Mouse (Mus musculus): ENCODE data around the gene Otub2.

Gene Otub2

DNA sequence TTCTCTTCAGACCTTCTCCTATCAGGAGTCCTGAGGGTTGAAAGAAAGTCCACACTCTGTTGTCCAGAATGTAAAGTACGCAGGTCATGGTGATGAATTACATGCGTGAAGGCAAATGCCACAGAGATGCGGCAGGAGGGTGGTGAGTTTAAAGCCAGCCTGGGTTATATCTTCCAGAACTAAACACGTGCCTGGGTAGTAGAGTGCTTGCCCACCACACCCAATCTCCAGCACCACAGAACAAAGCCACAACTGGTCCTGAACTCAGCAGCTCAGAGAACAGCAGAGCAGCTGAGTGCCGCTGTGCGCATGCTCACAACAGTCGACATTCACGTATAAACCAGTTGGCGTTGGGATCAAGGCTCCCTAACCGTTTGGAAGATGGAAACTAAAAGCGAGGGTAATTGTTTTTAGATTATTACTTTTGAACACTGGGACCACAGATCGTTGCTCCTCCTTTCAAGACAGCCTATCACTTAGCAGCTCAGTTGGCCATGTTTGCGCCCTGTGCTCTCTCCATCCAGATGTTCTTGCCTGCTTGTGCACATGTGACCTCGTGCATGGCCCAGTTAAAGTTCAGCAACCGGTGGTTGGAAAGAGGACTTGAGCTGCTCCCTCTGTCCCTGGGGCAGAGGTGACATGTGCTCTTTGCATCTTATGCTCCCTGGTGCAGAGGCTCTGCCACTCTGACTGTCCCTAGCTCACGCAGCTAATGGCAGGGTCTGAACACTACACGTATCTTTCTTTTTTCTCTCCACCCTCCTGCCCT, 26.8 kb upstream of the Otub2 start:
- H3K36me3 ChIP-seq (ENCODE audit: control insufficient read depth, insufficient read depth, low read length, poor library complexity, severe bottlenecking) = no peaks in the 10 kb centered on the region
- H3K27me3 ChIP-seq (ENCODE audit: control insufficient read depth, insufficient read depth, low read length, poor library complexity, severe bottlenecking) = no peaks in the 10 kb centered on the region
- no peak for DNase-seq (ENCODE audit: low read depth, low spot score)

DNA sequence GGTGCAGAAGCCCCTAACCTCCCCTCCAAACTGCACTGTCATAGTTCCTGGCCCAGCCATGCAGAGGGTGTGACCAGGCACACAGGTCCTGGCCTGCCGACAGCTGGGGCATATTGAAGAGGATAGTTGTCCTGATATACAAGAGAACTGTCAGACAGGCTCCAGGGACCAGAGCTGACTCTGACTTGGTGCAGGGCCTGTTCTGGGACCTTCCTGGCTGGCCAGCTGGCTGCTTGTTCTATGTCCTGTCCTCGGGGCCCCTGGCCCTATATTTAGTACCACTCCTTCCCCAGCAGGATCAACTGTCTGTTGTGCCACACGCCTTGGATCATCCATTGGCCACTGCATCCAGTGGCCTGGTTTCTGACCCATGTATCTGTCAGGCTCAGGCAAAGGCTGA, 26.1 kb upstream of the Otub2 start:
- no peak for DNase-seq (ENCODE audit: low read depth, low spot score)
- H3K27me3 ChIP-seq (ENCODE audit: control insufficient read depth, insufficient read depth, low read length, poor library complexity, severe bottlenecking) = no peaks in the 10 kb centered on the region
- no peaks in the 10 kb centered on the region for H3K36me3 ChIP-seq (ENCODE audit: control insufficient read depth, insufficient read depth, low read length, poor library complexity, severe bottlenecking)

DNA sequence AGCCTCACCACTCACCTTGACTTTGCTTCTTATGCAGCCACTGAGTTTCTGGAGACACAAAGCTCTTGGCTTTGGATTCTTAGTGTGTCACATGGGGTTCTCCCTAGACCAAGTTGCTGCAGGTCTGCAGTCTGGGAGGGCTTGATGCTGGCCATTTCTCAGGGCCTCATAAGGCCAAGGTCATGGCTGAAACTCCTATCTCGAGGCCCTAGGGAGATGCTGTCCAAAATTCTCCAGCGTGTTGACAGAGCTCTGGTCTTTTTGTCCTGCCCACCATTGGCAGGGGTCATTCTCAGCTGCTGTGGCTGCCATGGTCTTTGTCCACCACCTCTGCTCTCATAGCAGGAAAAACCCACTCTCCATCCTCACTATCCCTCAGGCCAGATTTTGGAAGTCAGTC, 21.3 kb upstream of the Otub2 start:
- H3K36me3 ChIP-seq (ENCODE audit: control insufficient read depth, insufficient read depth, low read length, poor library complexity, severe bottlenecking) = no peaks in the 10 kb centered on the region
- DNase-seq (ENCODE audit: low read depth, low spot score) = no peak
- H3K27me3 ChIP-seq (ENCODE audit: control insufficient read depth, insufficient read depth, low read length, poor library complexity, severe bottlenecking) = no peaks in the 10 kb centered on the region

DNA sequence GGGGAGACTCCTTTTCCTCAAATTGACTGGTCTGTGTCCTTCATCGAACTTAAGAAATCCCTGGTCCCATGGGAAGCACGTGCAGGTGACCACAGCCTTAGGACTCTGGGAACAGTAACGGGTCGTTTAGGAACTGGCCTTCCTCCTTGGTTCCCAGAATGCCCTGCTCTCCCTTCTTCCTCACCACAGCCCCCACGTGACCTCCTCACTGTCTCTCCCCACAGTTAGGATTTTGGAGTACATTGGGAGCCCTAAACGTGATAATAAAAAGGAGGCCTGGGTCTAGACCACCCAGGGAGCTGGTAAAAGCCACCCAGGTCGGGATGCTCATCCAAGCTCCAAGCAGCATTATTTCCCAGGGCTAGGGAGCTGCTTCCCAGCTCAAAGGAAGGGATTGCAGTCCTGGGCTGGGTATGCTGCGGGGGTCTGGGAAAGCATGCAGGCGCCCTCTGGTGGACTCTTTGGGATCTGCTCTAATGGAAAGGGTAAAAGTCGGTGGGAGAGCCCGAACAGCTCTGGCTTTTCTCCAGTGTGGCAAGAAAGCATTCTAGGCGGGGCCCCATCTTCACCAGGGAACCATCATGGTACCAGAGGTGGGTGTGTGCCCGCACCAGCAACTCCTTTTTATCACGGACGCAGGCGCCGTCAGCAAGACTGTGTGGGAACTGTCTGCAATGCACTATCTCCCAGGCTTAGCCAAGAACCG, 20.7 kb upstream of the Otub2 start:
- peak; percentile 72 for DNase-seq (ENCODE audit: low read depth, low spot score)
- Histone ChIP-seq H3K36me3 (ENCODE audit: control insufficient read depth, insufficient read depth, low read length, poor library complexity, severe bottlenecking) (no peaks in the 10 kb centered on the region), H3K27me3 (ENCODE audit: control insufficient read depth, insufficient read depth, low read length, poor library complexity, severe bottlenecking) (no peaks in the 10 kb centered on the region)

DNA sequence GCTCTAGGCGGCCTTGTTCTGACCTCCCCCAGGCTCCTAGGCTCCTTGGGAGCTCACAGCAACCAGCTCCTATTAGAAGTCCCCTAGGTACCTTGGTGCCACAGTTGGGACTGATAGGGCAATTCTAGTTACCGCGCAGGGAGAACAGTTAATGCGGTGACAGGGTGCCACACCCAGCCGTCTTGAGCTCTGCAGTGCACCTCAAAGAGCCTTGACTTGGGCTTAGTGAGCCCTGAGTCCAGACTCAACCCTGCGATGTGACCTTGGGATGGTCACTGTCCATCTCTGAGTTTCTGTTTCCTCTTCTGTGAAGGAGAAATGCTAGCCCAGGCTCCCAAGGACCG, 20.2 kb upstream of the Otub2 start:
- no peak for DNase-seq (ENCODE audit: low read depth, low spot score)
- no peaks in the 10 kb centered on the region for H3K27me3 ChIP-seq (ENCODE audit: control insufficient read depth, insufficient read depth, low read length, poor library complexity, severe bottlenecking)
- H3K36me3 ChIP-seq (ENCODE audit: control insufficient read depth, insufficient read depth, low read length, poor library complexity, severe bottlenecking) = no peaks in the 10 kb centered on the region

DNA sequence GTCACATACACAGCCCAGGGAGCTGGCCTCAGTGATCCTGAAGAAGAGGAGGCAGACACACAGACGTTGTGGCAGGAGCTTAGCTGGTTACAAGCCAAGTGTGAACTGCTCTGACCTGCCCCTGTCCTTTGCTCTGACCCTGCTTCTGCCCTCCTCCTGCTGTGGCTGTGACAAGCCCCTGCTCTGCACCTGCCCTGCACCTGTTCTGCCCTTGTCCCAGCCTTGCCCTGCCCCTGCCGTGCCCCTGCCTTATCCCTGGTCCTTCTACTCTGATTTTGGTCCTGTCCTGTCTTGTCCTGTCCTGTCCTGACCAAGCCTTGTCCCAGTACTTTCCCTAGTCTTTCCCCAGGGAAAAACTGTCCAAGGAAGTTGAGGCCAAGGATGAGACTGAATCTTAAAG, 19.7 kb upstream of the Otub2 start:
- no peak for DNase-seq (ENCODE audit: low read depth, low spot score)

DNA sequence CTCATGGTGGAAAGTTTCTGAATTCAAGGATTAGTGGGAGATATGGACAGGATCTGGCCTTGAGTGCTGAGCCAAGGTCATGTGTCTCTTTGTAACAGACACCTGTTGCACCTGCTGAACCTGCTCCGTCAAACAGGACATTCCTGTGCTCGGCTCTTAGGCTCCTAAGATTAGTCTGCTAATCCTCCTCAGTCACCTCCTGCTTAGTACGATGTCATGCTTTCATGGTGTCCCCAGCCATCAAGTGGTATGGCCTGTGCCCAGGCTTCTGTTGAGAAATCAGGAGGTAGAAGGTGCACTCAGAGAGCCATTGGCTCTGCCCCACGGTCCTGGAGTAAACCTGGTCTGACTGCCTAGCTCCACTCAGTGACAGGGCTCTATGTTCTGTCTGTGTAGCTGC, 17.6 kb upstream of the Otub2 start:
- no peak for DNase-seq (ENCODE audit: low read depth, low spot score)
- H3K36me3 ChIP-seq (ENCODE audit: control insufficient read depth, insufficient read depth, low read length, poor library complexity, severe bottlenecking) = no peaks in the 10 kb centered on the region
- H3K27me3 ChIP-seq (ENCODE audit: control insufficient read depth, insufficient read depth, low read length, poor library complexity, severe bottlenecking) = no peaks in the 10 kb centered on the region

More for the DNA sequence above, 19.7 kb upstream of the Otub2 start:
- Histone ChIP-seq H3K36me3 (ENCODE audit: control insufficient read depth, insufficient read depth, low read length, poor library complexity, severe bottlenecking) (no peaks in the 10 kb centered on the region), H3K27me3 (ENCODE audit: control insufficient read depth, insufficient read depth, low read length, poor library complexity, severe bottlenecking) (no peaks in the 10 kb centered on the region)

DNA sequence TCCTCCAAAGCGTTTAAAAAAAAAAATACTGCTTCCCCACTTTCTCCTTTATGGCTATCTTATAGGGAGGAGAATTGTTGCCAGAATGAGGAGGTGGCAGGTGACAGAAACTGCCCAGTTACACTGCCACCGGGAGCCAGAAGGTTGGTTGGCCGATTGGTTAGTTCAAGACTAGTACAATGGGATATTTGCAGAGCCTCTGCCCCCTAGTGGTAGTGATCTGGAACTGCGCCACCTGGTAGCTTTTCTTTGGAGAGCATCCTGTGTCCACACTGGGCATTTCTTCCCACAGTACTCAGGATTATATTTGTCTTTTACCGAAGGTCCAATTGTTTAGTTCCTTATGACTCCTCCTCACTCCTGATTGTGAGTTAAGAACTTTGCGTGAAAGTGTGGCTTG, 16.8 kb upstream of the Otub2 start:
- H3K36me3 ChIP-seq (ENCODE audit: control insufficient read depth, insufficient read depth, low read length, poor library complexity, severe bottlenecking) = no peaks in the 10 kb centered on the region

DNA sequence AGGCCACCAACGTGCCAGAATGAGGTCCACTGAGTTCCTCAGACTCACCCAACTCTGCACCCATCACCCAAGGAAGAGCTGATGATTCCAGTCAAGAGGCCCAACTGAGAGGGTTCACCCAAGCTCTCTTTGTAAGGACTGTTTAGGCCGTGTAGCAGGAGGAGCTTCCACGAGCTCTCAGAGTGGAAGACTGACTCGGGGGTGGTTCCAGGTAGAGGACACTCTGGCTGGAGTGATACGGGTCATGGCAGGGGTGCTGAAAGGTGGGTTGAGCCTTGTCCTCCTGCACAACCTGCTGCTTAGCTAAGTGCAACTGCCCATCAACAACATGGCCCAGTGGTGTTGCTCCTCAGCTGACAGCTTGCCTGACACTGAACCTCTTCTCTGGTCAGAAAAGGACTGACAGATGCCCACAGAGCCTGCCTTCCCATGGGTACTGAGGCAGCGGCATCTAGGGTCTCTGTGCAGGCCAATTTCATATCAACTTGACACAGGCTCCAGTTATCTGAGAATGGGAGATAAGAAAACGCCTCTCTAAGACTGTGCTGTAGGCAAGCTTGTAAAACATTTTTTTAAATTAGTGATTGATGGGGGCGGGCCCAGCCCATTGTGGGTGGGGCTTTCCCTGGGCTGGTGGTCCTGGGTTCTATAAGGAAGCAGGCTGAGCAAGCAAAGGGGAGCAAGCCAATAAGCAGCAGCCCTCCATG, 14.8 kb upstream of the Otub2 start:
- Histone ChIP-seq H3K27me3 (ENCODE audit: control insufficient read depth, insufficient read depth, low read length, poor library complexity, severe bottlenecking) (no peaks in the 10 kb centered on the region), H3K36me3 (ENCODE audit: control insufficient read depth, insufficient read depth, low read length, poor library complexity, severe bottlenecking) (no peaks in the 10 kb centered on the region)
- no peak for DNase-seq (ENCODE audit: low read depth, low spot score)

More for the DNA sequence above, 16.8 kb upstream of the Otub2 start:
- DNase-seq (ENCODE audit: low read depth, low spot score) = peak; percentile 73
- H3K27me3 ChIP-seq (ENCODE audit: control insufficient read depth, insufficient read depth, low read length, poor library complexity, severe bottlenecking) = no peaks in the 10 kb centered on the region

DNA sequence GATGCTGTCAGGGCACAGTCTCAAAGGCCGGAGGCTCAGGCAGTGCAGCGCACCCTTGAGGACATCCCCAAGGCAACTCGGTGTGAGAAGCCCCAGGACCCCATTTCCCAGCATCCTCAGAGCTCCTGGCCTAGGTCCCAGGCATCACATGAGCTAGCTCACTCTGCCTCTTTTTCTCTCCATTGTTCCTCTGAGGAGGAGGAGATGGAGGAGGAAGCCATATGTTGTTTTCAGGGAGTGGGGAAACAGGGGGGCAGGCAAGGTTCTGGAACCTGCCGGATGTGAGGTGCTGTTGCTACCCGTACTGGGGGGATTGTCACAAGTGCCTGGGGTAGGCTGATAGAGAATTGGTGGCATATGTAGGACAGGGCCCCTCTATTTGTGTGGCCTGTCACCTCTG, 12.4 kb upstream of the Otub2 start:
- no peaks in the 10 kb centered on the region for H3K36me3 ChIP-seq (ENCODE audit: control insufficient read depth, insufficient read depth, low read length, poor library complexity, severe bottlenecking)
- no peak for DNase-seq (ENCODE audit: low read depth, low spot score)
- H3K27me3 ChIP-seq (ENCODE audit: control insufficient read depth, insufficient read depth, low read length, poor library complexity, severe bottlenecking) = no peaks in the 10 kb centered on the region

DNA sequence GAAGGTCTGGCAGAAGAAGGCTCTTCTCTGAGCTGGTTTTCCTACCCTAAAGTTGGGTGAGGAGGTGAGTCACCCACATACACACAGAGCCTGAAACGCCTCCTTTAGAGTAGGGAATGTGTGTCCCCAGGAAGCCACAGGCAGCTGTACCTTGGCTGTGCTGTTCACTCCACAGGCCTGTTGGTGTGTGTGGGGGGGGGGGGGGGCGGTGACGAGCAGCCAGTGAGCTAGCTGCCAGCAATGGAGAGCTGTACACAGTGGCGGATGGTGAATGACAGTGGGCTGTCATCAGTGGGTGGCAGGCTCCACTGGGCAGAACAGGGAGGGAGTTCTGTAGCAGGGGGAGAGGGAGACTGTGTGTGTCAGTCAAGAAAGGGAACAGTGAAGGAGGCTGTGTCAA, 11.7 kb upstream of the Otub2 start:
- Histone ChIP-seq H3K36me3 (ENCODE audit: control insufficient read depth, insufficient read depth, low read length, poor library complexity, severe bottlenecking) (no peaks in the 10 kb centered on the region), H3K27me3 (ENCODE audit: control insufficient read depth, insufficient read depth, low read length, poor library complexity, severe bottlenecking) (no peaks in the 10 kb centered on the region)
- no peak for DNase-seq (ENCODE audit: low read depth, low spot score)

DNA sequence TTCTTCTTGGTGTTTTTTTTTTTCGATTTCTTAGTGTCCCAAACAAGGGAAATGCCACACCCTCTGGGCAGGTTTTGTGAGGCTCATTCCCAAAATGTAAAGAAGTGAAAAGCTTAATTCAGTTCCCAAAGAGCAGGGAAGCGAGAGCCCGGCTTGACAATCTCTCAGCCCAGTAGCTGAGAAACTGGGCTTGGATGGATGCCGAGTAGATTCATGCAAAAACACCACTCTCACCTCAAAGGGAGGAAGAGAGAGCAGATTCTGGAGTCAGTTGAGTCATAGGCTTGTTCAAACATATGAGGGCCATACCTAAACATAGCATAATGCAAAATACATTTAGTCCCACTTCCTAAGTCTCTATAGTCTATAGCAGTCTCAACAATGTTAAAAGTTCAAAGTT, 8.3 kb upstream of the Otub2 start:
- DNase-seq (ENCODE audit: low read depth, low spot score) = no peak
- Histone ChIP-seq H3K36me3 (ENCODE audit: control insufficient read depth, insufficient read depth, low read length, poor library complexity, severe bottlenecking) (no peaks in the 10 kb centered on the region), H3K27me3 (ENCODE audit: control insufficient read depth, insufficient read depth, low read length, poor library complexity, severe bottlenecking) (no peaks in the 10 kb centered on the region)

DNA sequence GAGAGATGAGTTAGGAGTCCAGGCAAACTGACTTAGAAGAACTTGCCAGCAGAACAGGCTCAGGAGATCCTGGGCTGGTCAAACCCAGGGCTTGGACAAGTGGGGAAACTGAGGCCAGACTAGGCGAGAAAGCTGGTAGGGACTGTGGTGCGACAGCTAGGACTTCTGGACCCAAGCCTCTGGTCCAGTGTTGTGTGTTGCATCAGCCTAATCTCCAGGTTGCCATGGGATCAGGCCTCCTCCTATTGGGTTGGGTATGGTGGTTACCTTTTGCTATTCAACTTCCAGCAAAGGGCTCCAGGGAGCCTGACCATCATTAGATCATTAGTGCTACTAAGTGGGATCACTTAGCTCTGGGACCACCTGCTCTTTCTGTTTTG, 856 bp downstream of the Otub2 start:
- Histone ChIP-seq H3K27me3 (ENCODE audit: control insufficient read depth, insufficient read depth, low read length, poor library complexity, severe bottlenecking) (no peaks in the 10 kb centered on the region), H3K36me3 (ENCODE audit: control insufficient read depth, insufficient read depth, low read length, poor library complexity, severe bottlenecking) (no peaks in the 10 kb centered on the region)
- no peak for DNase-seq (ENCODE audit: low read depth, low spot score)

DNA sequence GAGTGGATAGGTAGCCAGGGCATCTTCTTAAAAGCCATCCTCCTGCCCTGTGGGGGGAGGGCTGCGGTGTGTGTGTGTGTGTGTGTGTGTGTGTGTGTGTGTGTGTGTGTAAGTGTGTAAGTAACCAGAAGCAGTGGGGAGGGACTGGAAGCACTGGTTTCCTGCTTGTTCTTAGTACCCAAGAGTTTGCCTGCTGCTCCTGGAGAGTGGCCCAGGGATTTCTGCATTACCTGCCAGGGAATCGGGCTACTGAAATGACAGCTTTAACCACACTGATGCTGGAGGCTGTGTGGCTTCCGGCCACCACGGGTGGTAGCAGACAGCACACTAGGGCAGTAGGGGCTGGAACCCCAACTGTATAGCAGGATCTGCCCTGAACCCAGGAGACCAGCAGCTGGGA, 1.5 kb downstream of the Otub2 start:
- H3K36me3 ChIP-seq (ENCODE audit: control insufficient read depth, insufficient read depth, low read length, poor library complexity, severe bottlenecking) = no peaks in the 10 kb centered on the region
- DNase-seq (ENCODE audit: low read depth, low spot score) = no peak
- H3K27me3 ChIP-seq (ENCODE audit: control insufficient read depth, insufficient read depth, low read length, poor library complexity, severe bottlenecking) = no peaks in the 10 kb centered on the region

DNA sequence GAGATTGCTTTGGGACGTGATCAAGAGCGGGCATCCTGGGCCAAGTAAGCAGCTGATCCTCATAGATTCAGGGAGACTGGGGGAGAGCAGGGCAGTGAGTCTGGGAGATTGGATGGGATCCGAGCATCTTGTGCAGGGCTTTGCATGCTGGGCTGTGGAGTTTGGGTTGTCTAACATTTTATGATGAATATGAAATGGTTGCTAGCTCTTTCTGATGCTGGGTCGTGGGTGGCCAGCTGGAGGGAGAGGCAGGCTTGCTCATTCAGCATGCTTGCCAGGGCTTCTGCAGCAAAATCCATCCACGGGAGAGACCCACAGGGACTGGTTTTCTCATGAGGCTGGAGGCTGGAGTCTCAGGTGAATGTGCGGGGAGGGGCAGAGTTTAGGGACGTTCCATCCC, 2.6 kb downstream of the Otub2 start:
- no peaks in the 10 kb centered on the region for H3K27me3 ChIP-seq (ENCODE audit: control insufficient read depth, insufficient read depth, low read length, poor library complexity, severe bottlenecking)
- H3K36me3 ChIP-seq (ENCODE audit: control insufficient read depth, insufficient read depth, low read length, poor library complexity, severe bottlenecking) = no peaks in the 10 kb centered on the region
- no peak for DNase-seq (ENCODE audit: low read depth, low spot score)

All from splenic B cell, adult 2 months (primary cell).